Mouse (Mus musculus) inflammation-experienced regulatory T-cells, adult 6 months (primary cell): ENCODE data around the gene Dcp1a. TPM values are rescaled to one million over a fixed set of nuclear protein-coding genes. Genes with fewer than 3 reads are reported as not detected.
"Not testable (repeated sequence)": the region's sequence is repeated elsewhere in the genome, so short reads cannot be mapped to it uniquely, and the experiment has no call there.

Experiments used
- ATAC-seq: one replicate; pipeline ENCODE4 v1.8.0; 2017
- polyA plus RNA-seq, 3 experiments: library from polyadenylated mRNA; unstranded; fragments of 100-300 nt; shearing (Covaris generic); gene quantifications; one replicate each; pipeline ENCODE4 v1.2.1; 2017

Gene Dcp1a
- polyA plus RNA-seq, 3 experiments from 2014 or later = 29.6 to 54.4 (median 36.3) TPM

- no peak for ATAC-seq
These were observed 40.0 kb downstream of the Dcp1a start for GRCm38 (mm10) chr14:30519323-30519722.

GRCm38 (mm10) chr14:30523356-30523755 lies 44.0 kb downstream of the Dcp1a start:
- ATAC-seq = no peak

- ATAC-seq = no peak
These were observed 49.1 kb downstream of the Dcp1a start for GRCm38 (mm10) chr14:30528392-30528791.

- ATAC-seq = no peak
These were observed 49.6 kb downstream of the Dcp1a start for GRCm38 (mm10) chr14:30528961-30529360.

- no peak for ATAC-seq
These were observed 50.1 kb downstream of the Dcp1a start for GRCm38 (mm10) chr14:30529454-30529853.

GRCm38 (mm10) chr14:30530726-30531269 lies 51.5 kb downstream of the Dcp1a start:
- ATAC-seq = no peak

- ATAC-seq = no peak
These were observed 52.1 kb downstream of the Dcp1a start for GRCm38 (mm10) chr14:30531431-30531830.

- ATAC-seq = no peak
These were observed 52.6 kb downstream of the Dcp1a start for GRCm38 (mm10) chr14:30531896-30532295.

- ATAC-seq = no peak
These were observed 54.6 kb downstream of the Dcp1a start for GRCm38 (mm10) chr14:30533780-30534450.

- no peak for ATAC-seq
These were observed 62.2 kb downstream of the Dcp1a start for GRCm38 (mm10) chr14:30541541-30541940.

- not testable (repeated sequence) for ATAC-seq
These were observed 64.0 kb downstream of the Dcp1a start for GRCm38 (mm10) chr14:30543331-30543730.

- no peak for ATAC-seq
These were observed 68.9 kb downstream of the Dcp1a start, which contains the start of gene Tkt for GRCm38 (mm10) chr14:30548131-30548720. Gene Tkt (plus strand): TSS chr14:30548359.

GRCm38 (mm10) chr14:30548965-30549776 lies 69.8 kb downstream of the Dcp1a start:
- peak; percentile 87 for ATAC-seq

GRCm38 (mm10) chr14:30549777-30550149 lies 70.4 kb downstream of the Dcp1a start:
- no peak for ATAC-seq

- ATAC-seq = no peak
These were observed 71.1 kb downstream of the Dcp1a start for GRCm38 (mm10) chr14:30550232-30551070.

- ATAC-seq = no peak
These were observed 72.2 kb downstream of the Dcp1a start for GRCm38 (mm10) chr14:30551509-30551908.

- ATAC-seq = no peak
These were observed 72.6 kb downstream of the Dcp1a start for GRCm38 (mm10) chr14:30551981-30552380.

- ATAC-seq = no peak
These were observed 73.8 kb downstream of the Dcp1a start for GRCm38 (mm10) chr14:30553185-30553584.

GRCm38 (mm10) chr14:30556651-30557050 lies 77.3 kb downstream of the Dcp1a start:
- no peak for ATAC-seq

GRCm38 (mm10) chr14:30557730-30558129 lies 78.4 kb downstream of the Dcp1a start:
- ATAC-seq = no peak

GRCm38 (mm10) chr14:30559321-30559850 lies 80.1 kb downstream of the Dcp1a start:
- no peak for ATAC-seq

- ATAC-seq = no peak
These were observed 81.6 kb downstream of the Dcp1a start for GRCm38 (mm10) chr14:30560803-30561389.
